Mouse (Mus musculus) heart, adult 11 months (tissue): ENCODE results near the gene Gabarapl2.
A peak's percentile ranks its signal among the peaks of the same experiment; 100 is the strongest.

Experiments
- DNase-seq: peaks from one replicate; pipeline ENCODE4 v3.0.0; 2022

Gabarapl2 gene

GRCm38 (mm10) chr8:111940171-111941100, at the start of gene Gabarapl2:
Gene Gabarapl2, plus strand, starts transcription at chr8:111940703.
- DNase-seq = peak; percentile 100

GRCm38 (mm10) chr8:111890911-111891303, 49.6 kb upstream of the Gabarapl2 start:
- DNase-seq = no peak

- no peak for DNase-seq
These were observed 48.5 kb upstream of the Gabarapl2 start for GRCm38 (mm10) chr8:111891983-111892382.

- no peak for DNase-seq
These were observed 47.9 kb upstream of the Gabarapl2 start for GRCm38 (mm10) chr8:111892615-111893014.

- DNase-seq = no peak
These were observed 45.5 kb upstream of the Gabarapl2 start for GRCm38 (mm10) chr8:111894955-111895354.

GRCm38 (mm10) chr8:111898586-111898985, 41.9 kb upstream of the Gabarapl2 start:
- DNase-seq = no peak

GRCm38 (mm10) chr8:111902080-111902479, 38.4 kb upstream of the Gabarapl2 start:
- peak; percentile 94 for DNase-seq

- no peak for DNase-seq
These were observed 34.9 kb upstream of the Gabarapl2 start for GRCm38 (mm10) chr8:111905500-111906121.

- DNase-seq = no peak
These were observed 30.7 kb upstream of the Gabarapl2 start, which contains the start of gene Chst5 for GRCm38 (mm10) chr8:111909621-111910450. Gene Chst5, minus strand, starts transcription at chr8:111910447.

- no peak for DNase-seq
These were observed 28.9 kb upstream of the Gabarapl2 start for GRCm38 (mm10) chr8:111911572-111911971.

- no peak for DNase-seq
These were observed 27.6 kb upstream of the Gabarapl2 start for GRCm38 (mm10) chr8:111912860-111913432.

GRCm38 (mm10) chr8:111919663-111920062, 20.8 kb upstream of the Gabarapl2 start:
- DNase-seq = no peak

- no peak for DNase-seq
These were observed 19.5 kb upstream of the Gabarapl2 start for GRCm38 (mm10) chr8:111920971-111921370.

GRCm38 (mm10) chr8:111923383-111923804, 17.1 kb upstream of the Gabarapl2 start:
- peak; percentile 90 for DNase-seq

- DNase-seq = peak; percentile 78
These were observed 15.5 kb upstream of the Gabarapl2 start for GRCm38 (mm10) chr8:111924976-111925375.

- no peak for DNase-seq
These were observed 10.7 kb upstream of the Gabarapl2 start for GRCm38 (mm10) chr8:111929648-111930344.

- peak; percentile 81 for DNase-seq
These were observed 8.8 kb upstream of the Gabarapl2 start for GRCm38 (mm10) chr8:111931721-111932120.

GRCm38 (mm10) chr8:111932580-111933336, 7.7 kb upstream of the Gabarapl2 start:
- DNase-seq = peak; percentile 97

GRCm38 (mm10) chr8:111933348-111934076, 7.0 kb upstream of the Gabarapl2 start, which contains the start of gene Tmem231:
Gene Tmem231, minus strand, starts transcription at chr8:111933881.
- DNase-seq = peak; percentile 99

GRCm38 (mm10) chr8:111934201-111934600, 6.3 kb upstream of the Gabarapl2 start:
- DNase-seq = no peak
